Mouse (Mus musculus): ENCODE data around the gene Tenm3. TPM values are rescaled to one million over a fixed set of nuclear protein-coding genes. Genes with fewer than 3 reads are reported as not detected.

Gene Tenm3
- total RNA-seq, 2 experiments from 2014 or later = 162 to 169 TPM

DNA sequence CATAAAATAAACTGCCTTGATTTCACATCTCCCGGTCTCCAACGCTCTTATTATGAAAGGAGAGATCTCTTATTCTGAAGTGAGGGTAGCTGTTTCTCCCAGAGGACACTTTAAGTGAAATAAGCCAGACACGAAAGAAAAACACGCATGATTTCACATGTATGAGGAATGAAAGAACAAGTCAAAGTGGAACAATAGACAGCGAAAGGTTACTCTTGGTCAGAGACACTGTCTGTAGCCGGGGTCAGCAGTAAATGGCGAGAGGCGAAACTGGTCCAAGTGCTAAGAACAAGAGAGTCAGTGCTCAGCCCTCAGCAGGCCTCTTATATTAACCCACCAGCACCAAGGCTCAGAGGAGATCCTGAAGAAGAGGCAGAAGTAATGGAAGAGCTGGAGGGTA lies 302.9 kb downstream of the Tenm3 start:
- intact Hi-C loops (cut with DNase I) = no loop called here

DNA sequence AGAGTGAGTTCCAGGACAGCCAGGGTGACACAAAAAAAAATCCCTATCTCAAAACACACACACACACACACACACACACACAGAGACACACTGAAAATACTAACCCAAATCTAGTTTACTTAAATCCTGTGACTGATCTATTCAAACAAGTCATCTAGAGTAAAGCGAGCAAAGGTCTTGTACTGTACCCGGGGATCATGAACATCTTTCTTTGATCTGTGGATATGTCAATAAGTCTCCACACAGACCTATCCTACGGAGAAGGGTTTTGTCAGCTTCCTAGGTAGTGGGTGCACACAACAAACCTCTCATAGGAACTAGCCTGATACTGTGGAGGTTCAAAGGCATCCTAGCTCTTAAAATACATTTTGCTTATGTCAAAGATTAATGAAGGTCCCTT lies 307.9 kb downstream of the Tenm3 start:
- intact Hi-C loops (cut with DNase I) = no loop called here
- DNase-seq = no peak

More for the DNA sequence above, 302.9 kb downstream of the Tenm3 start:
- DNase-seq = no peak

DNA sequence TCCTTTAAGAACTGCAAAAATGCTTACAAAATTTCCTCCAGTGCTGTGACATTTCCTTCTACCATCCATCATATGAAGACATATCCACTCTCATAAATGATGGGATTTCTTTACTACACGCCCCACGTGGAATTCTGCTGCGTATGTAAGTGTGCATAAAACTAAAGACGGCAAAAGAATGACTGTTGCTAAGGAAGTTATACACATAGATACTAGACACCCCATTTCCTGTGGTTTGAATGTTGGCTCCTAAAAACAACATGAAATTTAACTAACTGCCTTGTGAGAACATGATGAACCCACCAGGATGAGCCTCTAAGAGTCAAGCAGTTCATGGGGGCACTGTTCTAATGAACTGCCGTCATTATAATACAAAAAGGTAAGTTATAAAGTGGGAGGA lies 312.0 kb downstream of the Tenm3 start:
- DNase-seq = no peak
- intact Hi-C loops (cut with DNase I) = no loop called here

DNA sequence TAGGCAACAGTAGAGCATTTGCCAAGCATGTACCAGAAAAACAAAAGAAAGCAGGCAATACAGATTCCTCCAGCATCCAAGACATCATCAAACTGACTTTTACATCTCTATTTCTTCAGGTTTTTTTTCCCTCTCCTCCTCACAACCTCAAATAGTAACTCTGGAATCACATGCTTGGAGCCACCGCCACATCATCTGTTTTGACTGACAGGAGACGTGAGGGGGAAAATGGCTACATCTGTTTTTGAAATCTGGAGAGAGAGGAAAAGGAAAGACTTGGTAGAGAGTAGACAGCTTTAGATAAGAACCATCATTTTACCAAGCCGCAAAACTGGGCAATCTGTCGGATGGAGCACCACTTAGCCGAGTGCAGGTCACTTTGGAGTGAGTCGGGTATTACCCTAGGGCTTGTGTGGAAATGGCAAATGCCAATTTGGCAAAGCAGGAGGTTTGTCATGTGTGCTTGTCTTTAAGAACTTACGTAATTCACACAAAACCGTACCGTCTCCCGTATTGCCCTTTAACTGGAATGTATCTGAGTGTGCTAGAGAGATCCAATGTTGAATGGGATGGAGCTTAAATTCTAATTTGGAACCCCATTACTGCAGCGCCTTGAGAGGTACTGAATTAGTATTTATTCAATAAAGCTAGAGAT lies 312.7 kb downstream of the Tenm3 start:
- intact Hi-C loops (cut with DNase I) = no loop called here
- DNase-seq = no peak

DNA sequence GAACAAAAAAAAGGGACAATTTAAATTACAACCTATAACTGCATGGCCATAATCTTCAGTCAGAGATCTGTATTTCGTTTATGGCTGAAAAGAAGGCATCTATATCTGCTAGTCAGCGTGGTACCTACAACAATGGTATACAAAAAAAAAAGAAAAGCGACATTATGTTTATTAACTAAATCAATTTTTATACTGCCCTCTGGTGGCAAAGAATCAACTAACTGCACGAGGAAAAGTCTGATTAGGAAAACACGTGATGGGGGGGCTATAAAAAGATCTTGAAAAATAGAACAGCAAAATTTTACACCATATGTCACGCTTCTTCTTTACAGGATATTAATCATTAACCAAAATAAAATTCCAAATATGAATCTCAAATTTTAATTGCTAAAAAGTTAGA lies 316.3 kb downstream of the Tenm3 start:
- intact Hi-C loops (cut with DNase I) = loop anchor here (10.0 kb wide), 1 partner anchor 303 kb away; no protein-coding TSS in a partner anchor
- DNase-seq = no peak

DNA sequence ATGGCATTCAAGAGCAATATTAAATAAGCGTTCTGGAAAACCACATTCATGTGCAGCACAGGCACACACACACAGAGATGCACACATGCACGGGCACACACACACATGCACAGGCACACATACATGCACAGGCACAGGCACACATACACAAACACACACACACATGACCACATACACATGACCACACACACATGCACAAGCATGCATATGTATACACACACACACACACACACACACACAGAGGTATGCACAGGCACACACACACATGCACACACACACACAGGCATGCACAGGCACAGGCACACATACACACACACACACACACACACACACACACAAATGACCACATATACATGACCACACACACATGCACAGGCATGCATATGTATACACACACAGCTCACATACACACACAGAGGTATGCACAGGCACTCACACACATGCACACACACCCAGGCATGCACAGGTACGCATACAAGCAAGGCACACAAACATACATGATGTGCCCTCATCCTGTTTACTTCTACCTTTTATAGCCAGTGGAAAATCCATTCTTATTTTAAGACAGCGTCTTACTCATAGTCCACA lies 321.1 kb downstream of the Tenm3 start:
- intact Hi-C loops (cut with DNase I) = loop anchor here (10.0 kb wide), 1 partner anchor 298 kb away; no protein-coding TSS in a partner anchor
- DNase-seq = no peak

DNA sequence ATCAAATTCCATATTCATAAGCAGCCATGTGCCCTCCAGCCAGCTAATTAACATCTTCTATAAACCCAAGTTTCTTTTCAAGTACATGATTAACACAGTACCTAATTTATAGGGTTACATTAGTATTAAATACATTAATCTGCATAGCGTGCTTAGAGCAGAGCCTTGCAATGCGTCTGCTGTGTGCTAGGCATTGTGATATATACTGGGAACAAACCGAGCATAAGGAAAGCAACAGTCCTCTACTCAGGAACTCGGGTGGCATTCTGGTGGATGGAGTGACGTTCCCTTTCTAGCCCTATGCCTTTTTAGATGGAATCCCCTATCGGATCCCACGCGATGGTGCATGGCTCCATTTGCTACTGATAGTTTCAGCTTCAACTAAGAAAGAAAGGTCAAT lies 321.7 kb downstream of the Tenm3 start:
- no peak for DNase-seq
- intact Hi-C loops (cut with DNase I) = loop anchor here (10.0 kb wide), 1 partner anchor 297 kb away; no protein-coding TSS in a partner anchor

DNA sequence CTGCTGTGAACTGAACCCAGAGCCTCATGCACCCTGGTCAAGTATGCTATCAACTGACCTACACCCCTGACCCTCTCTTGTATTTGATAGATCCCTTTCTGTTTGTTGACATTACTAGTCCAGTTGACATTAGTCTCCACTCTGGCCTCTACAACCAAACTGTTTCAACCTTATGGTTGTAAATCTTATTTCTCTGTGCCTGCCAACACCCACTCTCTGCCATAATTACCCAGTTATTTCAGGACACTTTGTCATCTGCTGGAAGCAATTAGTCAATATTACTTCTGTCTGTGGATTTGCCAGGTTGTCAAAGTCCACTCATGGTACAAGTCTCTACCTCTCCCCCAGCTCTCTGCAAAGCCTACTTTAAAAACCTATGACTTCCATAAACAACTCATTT lies 326.3 kb downstream of the Tenm3 start:
- no peak for DNase-seq
- intact Hi-C loops (cut with DNase I) = no loop called here

DNA sequence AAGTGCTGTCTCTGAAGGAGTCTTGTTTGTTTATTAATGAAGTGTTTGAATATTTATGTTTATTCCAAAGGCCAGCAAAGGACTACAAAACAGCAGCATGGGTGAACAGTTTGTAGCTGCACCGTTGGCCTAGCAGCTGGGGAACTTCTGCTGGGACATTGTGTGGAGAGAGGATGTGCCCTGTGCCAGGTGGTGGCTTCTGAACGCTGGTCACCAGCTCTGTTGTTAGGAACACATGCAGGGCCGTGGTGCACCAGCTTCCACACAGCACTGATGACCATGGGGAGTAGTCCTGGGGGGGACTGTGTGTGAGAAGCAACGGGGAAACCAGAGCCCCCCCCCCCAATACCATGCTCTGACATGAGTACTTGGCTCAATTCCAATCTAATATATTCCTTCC lies 329.5 kb downstream of the Tenm3 start:
- DNase-seq = no peak
- intact Hi-C loops (cut with DNase I) = no loop called here

DNA sequence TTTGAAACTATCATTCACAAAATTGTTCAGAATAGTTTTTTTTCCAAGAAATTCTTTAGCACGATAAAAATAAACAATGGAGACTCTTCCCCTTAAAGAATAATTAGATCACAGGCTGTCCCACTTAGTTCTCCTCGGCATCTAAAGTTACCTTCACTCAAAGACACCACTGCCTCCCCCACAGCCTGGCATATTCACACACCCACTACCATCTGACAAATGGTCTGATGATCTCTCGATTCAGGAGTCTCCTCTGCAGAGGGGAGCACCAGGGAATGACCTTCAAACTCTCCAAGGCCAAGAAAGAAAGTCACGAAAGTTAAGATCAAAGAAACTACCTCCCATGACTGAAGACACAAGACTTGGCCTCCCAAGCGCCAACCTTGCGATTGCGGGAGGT lies 329.9 kb downstream of the Tenm3 start:
- intact Hi-C loops (cut with DNase I) = no loop called here
- no peak for DNase-seq

DNA sequence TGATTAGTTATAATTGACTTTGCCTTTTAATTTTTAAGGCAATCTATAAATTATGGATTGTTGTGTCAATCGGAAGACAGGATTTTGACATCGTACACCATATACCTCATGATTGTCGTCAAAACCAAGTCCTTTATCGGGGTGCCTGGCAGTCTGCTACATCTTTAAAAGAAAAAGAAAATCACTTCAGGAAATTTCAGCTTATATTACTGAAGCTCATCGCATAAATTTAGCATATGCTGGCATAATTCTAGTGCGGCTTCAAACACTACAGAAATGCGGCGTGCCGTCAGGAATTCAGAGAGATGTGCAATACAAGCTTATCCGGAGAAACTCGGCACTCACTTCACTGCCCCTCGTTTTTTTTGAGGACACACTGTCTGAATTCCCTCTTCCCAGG lies 332.2 kb downstream of the Tenm3 start:
- intact Hi-C loops (cut with DNase I) = no loop called here

DNA sequence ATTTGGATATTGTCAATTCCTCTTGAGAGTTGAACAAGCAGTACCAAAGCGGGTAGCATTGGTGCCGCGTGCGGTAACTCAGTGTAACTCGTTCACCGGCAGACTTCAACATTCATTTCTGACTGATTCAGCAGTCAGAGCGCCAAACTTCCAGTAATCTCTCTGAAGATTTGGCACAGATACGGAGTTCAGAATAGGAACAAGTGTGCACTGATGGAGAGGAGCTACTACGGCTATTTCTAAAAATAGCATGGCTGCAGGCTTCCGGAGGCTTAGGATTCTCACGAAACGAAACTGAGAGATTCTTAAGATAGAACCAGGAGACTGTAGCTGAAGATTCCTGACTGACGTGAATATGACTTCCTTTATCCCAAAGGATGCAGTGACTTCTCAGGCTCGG lies 332.6 kb downstream of the Tenm3 start:
- peak; percentile 5 for DNase-seq
- intact Hi-C loops (cut with DNase I) = no loop called here

More for the DNA sequence above, 332.2 kb downstream of the Tenm3 start:
- DNase-seq = no peak

DNA sequence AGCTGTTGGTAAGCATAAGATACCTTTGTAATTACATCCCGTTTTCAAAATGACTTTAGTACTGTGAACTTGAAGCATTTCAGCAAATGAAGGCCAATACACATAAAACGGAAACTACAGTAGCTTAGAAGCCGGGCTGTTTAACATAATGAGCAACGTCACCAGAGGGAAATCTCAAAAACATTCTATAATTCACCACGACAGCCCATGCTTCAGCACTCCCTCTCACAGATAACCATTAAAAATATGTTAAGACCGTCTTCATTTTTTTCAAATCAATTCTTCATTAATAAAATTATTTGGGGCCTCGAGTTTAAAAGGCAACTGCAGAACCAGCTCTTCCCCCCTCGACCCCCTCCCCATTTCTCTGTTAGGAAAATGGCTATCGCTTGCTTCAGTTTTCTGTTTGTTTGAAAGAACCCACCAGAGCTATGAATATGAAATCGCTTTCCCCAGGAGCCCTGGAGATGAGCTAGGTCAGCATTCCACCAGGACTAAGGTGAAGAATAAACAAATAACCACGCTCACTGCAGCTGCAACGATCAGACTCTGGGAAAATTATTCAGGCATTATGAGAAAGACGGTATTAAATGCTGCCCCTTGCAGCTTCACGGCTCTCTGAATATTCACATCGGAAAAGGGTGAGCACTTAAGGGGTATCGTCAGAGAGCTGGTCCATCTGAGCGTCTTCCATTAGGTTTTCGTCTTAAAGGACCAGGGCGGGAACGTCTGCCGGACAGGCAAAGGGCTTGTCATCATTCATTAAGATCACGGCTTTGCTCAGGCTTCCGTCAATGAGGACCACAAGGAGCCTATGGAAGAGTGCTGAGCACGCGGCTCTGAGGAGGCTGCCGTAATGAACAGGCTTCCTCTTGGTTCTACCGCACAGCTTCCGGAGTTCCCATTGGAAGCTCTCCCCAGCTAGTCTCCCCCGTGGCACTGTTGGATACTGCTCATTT lies 334.8 kb downstream of the Tenm3 start:
- intact Hi-C loops (cut with DNase I) = no loop called here
- DNase-seq = peak; percentile 56

DNA sequence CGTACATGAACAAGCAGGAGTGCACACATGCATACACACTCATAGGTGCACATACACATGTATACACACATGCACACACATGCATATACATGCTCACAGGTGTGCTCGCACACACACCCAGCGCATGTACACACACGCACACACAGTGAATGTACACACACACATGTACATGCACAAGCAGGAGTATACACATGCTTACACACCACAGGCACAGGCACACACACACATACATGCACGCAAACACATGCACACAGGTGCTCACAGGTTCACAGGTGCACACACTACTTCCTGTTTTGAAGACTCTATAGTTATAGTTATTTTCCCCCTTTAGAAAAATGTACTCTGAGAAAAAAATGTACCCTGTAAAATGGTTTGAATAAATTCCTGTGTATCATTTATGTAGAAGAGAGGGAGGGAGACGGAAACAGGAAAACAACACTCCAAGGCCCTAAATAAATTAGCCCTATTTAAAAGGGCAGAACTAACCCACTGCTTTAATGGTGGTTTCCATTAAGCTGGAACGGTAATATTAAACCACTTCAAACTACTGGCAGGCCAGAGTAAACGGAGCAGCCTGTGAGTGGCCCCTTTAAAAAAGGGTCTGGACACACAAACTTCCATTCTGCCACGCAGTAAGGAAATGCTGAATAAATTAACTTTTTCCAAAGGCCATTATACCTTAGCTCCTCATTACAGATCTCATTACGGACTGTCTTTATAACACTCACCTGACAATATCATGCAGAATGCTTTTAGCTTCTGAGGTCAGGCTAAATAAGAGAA lies 335.8 kb downstream of the Tenm3 start:
- intact Hi-C loops (cut with DNase I) = no loop called here
- DNase-seq = no peak

DNA sequence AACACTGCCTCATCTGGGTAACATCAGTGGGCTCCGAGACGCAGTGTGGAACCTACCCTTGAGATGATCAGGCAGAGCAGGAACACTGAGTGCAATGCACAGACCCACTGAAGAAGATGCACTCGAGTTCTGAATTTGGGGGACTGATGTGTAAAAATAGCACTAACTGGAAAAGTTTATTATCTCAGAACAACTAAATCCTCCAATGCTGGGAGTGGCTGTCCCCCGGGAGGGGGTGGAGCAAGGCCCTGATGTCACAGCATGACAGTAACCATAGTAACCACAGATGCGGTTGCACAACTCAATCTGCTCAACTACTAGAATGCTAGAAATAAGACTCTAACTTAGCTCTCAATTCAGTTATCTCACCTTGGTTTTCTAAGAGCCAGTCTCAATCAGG lies 351.3 kb downstream of the Tenm3 start:
- intact Hi-C loops (cut with DNase I) = no loop called here
- DNase-seq = no peak

DNA sequence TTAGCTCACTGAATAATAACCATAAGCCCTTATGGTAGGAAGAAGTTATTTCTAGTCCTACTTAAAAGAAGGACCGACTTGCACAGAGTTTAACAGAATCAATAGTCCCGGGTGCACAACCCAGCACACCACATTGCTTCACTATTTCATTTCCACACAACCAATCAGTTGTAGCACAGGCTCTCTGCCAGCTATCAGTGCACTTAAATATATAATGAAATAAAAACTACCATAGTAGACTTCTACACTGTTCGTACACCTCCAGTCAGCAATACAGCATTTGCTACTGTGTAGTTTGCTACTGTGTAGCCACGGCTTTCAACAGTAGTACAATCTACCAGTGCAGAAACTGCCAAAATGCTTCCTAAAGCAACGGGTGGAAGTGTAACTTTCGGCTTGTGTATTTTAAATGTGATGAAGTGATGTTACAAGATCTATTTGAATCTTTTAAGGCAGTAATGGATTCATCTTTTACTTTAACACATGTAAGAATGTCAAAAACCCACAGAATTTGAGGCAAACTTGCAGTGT lies 353.1 kb downstream of the Tenm3 start:
- DNase-seq = no peak
- intact Hi-C loops (cut with DNase I) = no loop called here

DNA sequence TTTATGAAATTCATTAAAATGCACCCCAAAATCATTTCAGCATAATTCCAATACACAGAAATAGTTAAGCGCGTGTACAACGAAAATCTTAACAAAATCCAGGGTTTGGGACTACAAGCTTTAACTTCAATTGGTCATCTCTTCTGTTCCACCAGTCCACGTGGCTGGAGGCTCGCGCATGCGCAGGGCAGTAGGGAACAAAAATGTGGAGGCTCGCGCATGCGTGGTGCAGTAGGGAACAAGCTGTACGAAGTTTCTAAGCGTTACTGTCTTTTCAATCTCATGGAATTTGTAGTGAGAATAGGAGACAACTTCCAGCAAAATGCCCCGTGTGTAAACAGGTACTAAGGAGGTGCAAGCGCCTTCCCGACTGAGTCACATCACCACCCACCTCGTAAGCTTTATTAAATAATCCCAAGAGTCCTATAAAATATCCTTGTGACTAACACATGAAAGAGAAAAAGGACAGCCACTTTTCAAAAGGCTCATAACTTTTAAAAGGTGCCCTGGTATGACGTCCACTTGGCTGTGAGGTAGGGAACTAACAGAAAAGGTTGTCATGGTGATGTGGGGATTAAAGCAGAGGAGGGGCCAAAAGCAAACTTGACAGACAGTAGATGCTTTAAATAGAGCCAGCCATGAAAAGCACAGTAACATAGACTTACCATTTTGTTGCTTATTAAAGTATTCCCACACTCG lies 353.7 kb downstream of the Tenm3 start:
- intact Hi-C loops (cut with DNase I) = no loop called here
- DNase-seq = no peak

DNA sequence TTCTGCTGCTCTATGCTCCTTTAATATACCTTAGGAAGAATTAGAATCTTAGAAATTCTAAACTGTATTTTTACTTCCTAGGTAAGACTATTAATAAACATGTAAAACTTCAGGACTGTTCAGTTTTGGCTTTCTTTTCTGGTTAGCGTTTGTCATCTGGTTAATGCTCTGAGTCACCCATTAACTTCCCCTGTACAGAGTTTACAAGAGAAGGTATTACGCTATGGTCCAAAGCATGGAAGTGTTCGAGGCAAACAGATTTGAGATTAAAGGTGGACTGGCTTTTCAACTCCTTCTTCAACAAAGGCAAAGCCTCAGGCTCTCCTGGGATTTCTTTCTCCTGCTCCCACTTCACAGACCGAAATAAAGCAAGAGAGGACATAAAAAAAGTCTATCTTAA lies 354.3 kb downstream of the Tenm3 start:
- intact Hi-C loops (cut with DNase I) = no loop called here

DNA sequence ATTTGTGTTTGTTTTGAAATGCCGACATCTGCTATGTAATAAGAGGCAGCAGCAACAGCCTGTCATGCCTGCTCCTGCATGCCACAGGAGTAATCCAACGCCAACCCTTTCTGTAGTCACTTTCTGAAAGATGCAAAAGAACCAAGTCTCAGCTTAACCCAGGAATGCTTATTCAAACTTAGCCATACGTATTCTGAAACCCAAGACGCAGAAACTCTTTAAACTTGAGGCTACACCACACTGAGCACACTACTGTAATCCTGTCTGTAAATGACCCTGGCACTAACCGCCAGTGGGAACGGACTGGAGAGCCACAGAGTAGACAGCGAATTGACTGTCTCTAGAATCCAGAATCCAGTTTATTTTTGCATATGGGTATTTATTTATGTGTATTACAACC lies 354.9 kb downstream of the Tenm3 start:
- no peak for DNase-seq
- intact Hi-C loops (cut with DNase I) = no loop called here

More for the DNA sequence above, 354.3 kb downstream of the Tenm3 start:
- no peak for DNase-seq

DNA sequence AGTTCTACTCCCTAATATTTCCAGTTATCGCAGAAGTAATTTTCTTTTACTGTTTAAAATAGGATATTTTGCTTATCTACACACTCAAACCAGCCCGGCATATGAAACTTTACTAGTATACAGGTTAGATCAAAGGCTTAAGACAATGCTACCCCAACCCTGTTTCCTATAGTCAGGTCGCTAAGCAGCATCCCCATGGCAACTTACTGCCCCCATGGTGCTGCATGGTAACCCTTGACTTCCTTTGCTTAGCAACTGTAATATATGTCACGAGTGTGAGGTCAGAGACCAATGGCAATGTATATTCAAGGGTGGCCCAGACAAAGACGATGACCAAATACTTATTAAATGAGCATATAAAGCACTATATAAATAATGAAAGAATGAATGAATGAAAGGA lies 359.6 kb downstream of the Tenm3 start:
- DNase-seq = no peak
- intact Hi-C loops (cut with DNase I) = no loop called here

All from left cerebral cortex, postnatal 4 days (tissue).